Mouse (Mus musculus) ES-E14 (cell line): Measurements from ENCODE around the gene Retreg3.

Source experiments
- CHD2 ChIP-seq: IDR thresholded peaks from 2 replicates; pipeline ENCODE4 v1.6.1; 2014; ENCODE audit warnings: mild to moderate bottlenecking, low read depth, low read length, inconsistent platforms
- HCFC1 ChIP-seq: IDR thresholded peaks from 2 replicates; pipeline ENCODE4 v1.6.1; 2012; ENCODE audit warnings: low read length, inconsistent platforms, borderline replicate concordance; ENCODE audit not compliant: insufficient read depth
- ZC3H11A ChIP-seq: IDR thresholded peaks from 2 replicates; pipeline ENCODE4 v1.6.1; 2012; ENCODE audit warnings: low read depth, mild to moderate bottlenecking, inconsistent platforms, low read length, borderline replicate concordance
- ZNF384 ChIP-seq: IDR thresholded peaks from 2 replicates; pipeline ENCODE4 v1.6.1; 2012; ENCODE audit warnings: low read depth, low read length, inconsistent platforms

- no peak for TF ChIP-seq ZNF384
- no peak for TF ChIP-seq ZC3H11A
- TF ChIP-seq HCFC1, result no peak
- no peak for TF ChIP-seq CHD2
These were observed 14.6 kb upstream of the Retreg3 start for GRCm38 (mm10) chr11:101134217-101134865.
